Mouse (Mus musculus): ENCODE data around the gene Slc6a5. TPM values are rescaled to one million over a fixed set of nuclear protein-coding genes. Genes with fewer than 3 reads are reported as not detected.
"Not testable (repeated sequence)": the region's sequence is repeated elsewhere in the genome, so short reads cannot be mapped to it uniquely, and the experiment has no call there.

The Slc6a5 gene
- polyA plus RNA-seq, 1 experiment from 2014 or later: 14.3 TPM

- H3K27ac ChIP-seq (replicated peaks): peak overlapping the region; percentile 94
These were observed 5.5 kb downstream of the Slc6a5 start for GRCm38 (mm10) chr7:49915471-49915870.

GRCm38 (mm10) chr7:49919494-49919893 lies 9.5 kb downstream of the Slc6a5 start:
- Histone ChIP-seq H3K9ac (no peak overlapping the region), H3K9me3 (no peaks in the 10 kb centered on the region), H3K4me1 (replicated peaks) (peaks cover 32% of the 10 kb centered on the region), H3K27ac (replicated peaks) (no peak overlapping the region), H3K4me2 (no peak overlapping the region), H3K36me3 (peaks cover 15% of the 10 kb centered on the region; the same call in 1 of the 2 replicates), H3K4me3 (no peak overlapping the region), H3K27me3 (peaks cover 54% of the 10 kb centered on the region)
- ATAC-seq (ENCODE audit: low read depth): no peak
- WGBS: 81% methylated on average over 4 of the region's 4 CpGs

More at GRCm38 (mm10) chr7:49915471-49915870, 5.5 kb downstream of the Slc6a5 start:
- Histone ChIP-seq H3K9ac (peak overlapping the region; percentile 87), H3K27me3 (peaks cover 85% of the 10 kb centered on the region), H3K9me3 (no peaks in the 10 kb centered on the region), H3K4me3 (peak overlapping the region; percentile 52), H3K4me1 (replicated peaks) (peaks cover 26% of the 10 kb centered on the region), H3K36me3 (peaks cover 15% of the 10 kb centered on the region; the same call in 1 of the 2 replicates), H3K4me2 (peak overlapping the region; percentile 61)
- ATAC-seq (ENCODE audit: low read depth): no peak
- 1% methylated on average over 11 of the region's 11 CpGs for WGBS

- no peak for ATAC-seq (ENCODE audit: low read depth)
- Histone ChIP-seq H3K36me3 (peaks cover 15% of the 10 kb centered on the region; the same call in 1 of the 2 replicates), H3K9ac (no peak overlapping the region), H3K27me3 (peaks cover 41% of the 10 kb centered on the region), H3K4me1 (replicated peaks) (peaks cover 31% of the 10 kb centered on the region), H3K9me3 (no peaks in the 10 kb centered on the region), H3K4me3 (no peak overlapping the region), H3K27ac (replicated peaks) (no peak overlapping the region), H3K4me2 (no peak overlapping the region)
- 73% methylated on average over 4 of the region's 4 CpGs for WGBS
These were observed 10.8 kb downstream of the Slc6a5 start for GRCm38 (mm10) chr7:49920751-49921150.

- Histone ChIP-seq H3K4me3 (no peak overlapping the region), H3K36me3 (peaks cover 23% of the 10 kb centered on the region; the same call in 1 of the 2 replicates), H3K9ac (peak overlapping the region; percentile 60), H3K27ac (replicated peaks) (peak overlapping the region; percentile 94), H3K4me2 (peak overlapping the region; percentile 30), H3K9me3 (no peaks in the 10 kb centered on the region), H3K4me1 (replicated peaks) (peaks cover 13% of the 10 kb centered on the region), H3K27me3 (peaks cover 20% of the 10 kb centered on the region)
- 30% methylated on average over 4 of the region's 4 CpGs for WGBS
- ATAC-seq (ENCODE audit: low read depth): peak; percentile 77
These were observed 13.0 kb downstream of the Slc6a5 start for GRCm38 (mm10) chr7:49922928-49923327.

- H3K27me3 ChIP-seq: peaks cover 15% of the 10 kb centered on the region
- no peak overlapping the region for H3K4me3 ChIP-seq
- H3K4me2 ChIP-seq: peak overlapping the region; percentile 30
- ATAC-seq (ENCODE audit: low read depth): peak; percentile 85
- peak overlapping the region; percentile 60 for H3K9ac ChIP-seq
- peaks cover 13% of the 10 kb centered on the region for H3K4me1 ChIP-seq (replicated peaks)
- H3K27ac ChIP-seq (replicated peaks): peak overlapping the region; percentile 94
- H3K36me3 ChIP-seq: peaks cover 20% of the 10 kb centered on the region; the same call in 1 of the 2 replicates
- H3K9me3 ChIP-seq: no peaks in the 10 kb centered on the region
- WGBS: 0% methylated on average over 13 of the region's 13 CpGs
These were observed 13.4 kb downstream of the Slc6a5 start for GRCm38 (mm10) chr7:49923376-49923775.

- no peak overlapping the region for H3K9ac ChIP-seq
- no peaks in the 10 kb centered on the region for H3K9me3 ChIP-seq
- H3K4me3 ChIP-seq: no peak overlapping the region
- no peak overlapping the region for H3K27ac ChIP-seq (replicated peaks)
- no peak overlapping the region for H3K4me2 ChIP-seq
- ATAC-seq (ENCODE audit: low read depth): no peak
- H3K4me1 ChIP-seq (replicated peaks): no peaks in the 10 kb centered on the region
- WGBS: 58% methylated on average over 3 of the region's 3 CpGs
- no peaks in the 10 kb centered on the region for H3K27me3 ChIP-seq
- H3K36me3 ChIP-seq: peaks cover 8% of the 10 kb centered on the region; the same call in 1 of the 2 replicates
These were observed 18.6 kb downstream of the Slc6a5 start for GRCm38 (mm10) chr7:49928571-49928970.

- 60% methylated on average over 4 of the region's 4 CpGs for WGBS
- no peaks in the 10 kb centered on the region for H3K9me3 ChIP-seq
- H3K4me3 ChIP-seq: no peak overlapping the region
- no peaks in the 10 kb centered on the region for H3K27me3 ChIP-seq
- H3K27ac ChIP-seq (replicated peaks): no peak overlapping the region
- peaks cover 8% of the 10 kb centered on the region; the same call in 1 of the 2 replicates for H3K36me3 ChIP-seq
- H3K9ac ChIP-seq: no peak overlapping the region
- H3K4me1 ChIP-seq (replicated peaks): no peaks in the 10 kb centered on the region
- H3K4me2 ChIP-seq: no peak overlapping the region
- ATAC-seq (ENCODE audit: low read depth): no peak
These were observed 20.1 kb downstream of the Slc6a5 start for GRCm38 (mm10) chr7:49929999-49930398.

- H3K36me3 ChIP-seq: peaks cover 14% of the 10 kb centered on the region
- WGBS: 85% methylated on average over 14 of the region's 14 CpGs
- H3K9ac ChIP-seq; H3K27me3 ChIP-seq; H3K4me2 ChIP-seq; H3K4me3 ChIP-seq; H3K9me3 ChIP-seq; ATAC-seq (ENCODE audit: low read depth); H3K27ac ChIP-seq (replicated peaks); H3K4me1 ChIP-seq (replicated peaks): not testable (repeated sequence)
These were observed 23.6 kb downstream of the Slc6a5 start for GRCm38 (mm10) chr7:49933386-49934115.

- no peaks in the 10 kb centered on the region for H3K27me3 ChIP-seq
These were observed 26.9 kb downstream of the Slc6a5 start for GRCm38 (mm10) chr7:49936821-49937220.

GRCm38 (mm10) chr7:49942023-49942422 lies 32.1 kb downstream of the Slc6a5 start:
- no peak overlapping the region for H3K4me2 ChIP-seq
- no peak overlapping the region for H3K4me3 ChIP-seq
- WGBS: 69% methylated on average over 3 of the region's 3 CpGs
- no peaks in the 10 kb centered on the region for H3K9me3 ChIP-seq
- no peaks in the 10 kb centered on the region for H3K4me1 ChIP-seq (replicated peaks)
- ATAC-seq (ENCODE audit: low read depth): no peak
- H3K27ac ChIP-seq (replicated peaks): no peak overlapping the region
- no peak overlapping the region for H3K9ac ChIP-seq
- H3K27me3 ChIP-seq: no peaks in the 10 kb centered on the region
- peaks cover 37% of the 10 kb centered on the region for H3K36me3 ChIP-seq

More at GRCm38 (mm10) chr7:49936821-49937220, 26.9 kb downstream of the Slc6a5 start:
- no peaks in the 10 kb centered on the region for H3K9me3 ChIP-seq
- no peaks in the 10 kb centered on the region for H3K4me1 ChIP-seq (replicated peaks)
- 89% methylated on average over 3 of the region's 3 CpGs for WGBS
- no peak overlapping the region for H3K27ac ChIP-seq (replicated peaks)
- ATAC-seq (ENCODE audit: low read depth): no peak
- no peak overlapping the region for H3K9ac ChIP-seq
- no peak overlapping the region for H3K4me2 ChIP-seq
- H3K4me3 ChIP-seq: no peak overlapping the region
- H3K36me3 ChIP-seq: peaks cover 30% of the 10 kb centered on the region

GRCm38 (mm10) chr7:49942490-49942889 lies 32.5 kb downstream of the Slc6a5 start:
- no peaks in the 10 kb centered on the region for H3K4me1 ChIP-seq (replicated peaks)
- no peak for ATAC-seq (ENCODE audit: low read depth)
- no peak overlapping the region for H3K9ac ChIP-seq
- H3K27ac ChIP-seq (replicated peaks): no peak overlapping the region
- no peaks in the 10 kb centered on the region for H3K27me3 ChIP-seq
- 64% methylated on average over 5 of the region's 5 CpGs for WGBS
- peaks cover 33% of the 10 kb centered on the region for H3K36me3 ChIP-seq
- no peaks in the 10 kb centered on the region for H3K9me3 ChIP-seq
- no peak overlapping the region for H3K4me3 ChIP-seq
- no peak overlapping the region for H3K4me2 ChIP-seq

GRCm38 (mm10) chr7:49946691-49947090 lies 36.7 kb downstream of the Slc6a5 start:
- Histone ChIP-seq H3K27me3 (no peaks in the 10 kb centered on the region), H3K36me3 (peaks cover 24% of the 10 kb centered on the region), H3K4me1 (replicated peaks) (no peaks in the 10 kb centered on the region), H3K9ac (no peak overlapping the region), H3K4me2 (no peak overlapping the region), H3K9me3 (no peaks in the 10 kb centered on the region), H3K4me3 (no peak overlapping the region), H3K27ac (replicated peaks) (no peak overlapping the region)
- 95% methylated on average over 9 of the region's 9 CpGs for WGBS
- no peak for ATAC-seq (ENCODE audit: low read depth)

Data from neural tube, embryonic 13.5 days (tissue).